Mouse (Mus musculus) lung, postnatal 14 days (tissue): ENCODE data around the gene Rps18.

Experiments
- DNase-seq: peaks from one replicate; pipeline ENCODE4 v3.0.0; 2021

The Rps18 gene

GRCm38 (mm10) chr17:33902491-33902890 lies 53.3 kb downstream of the Rps18 start:
- no peak for DNase-seq

- DNase-seq = no peak
Observed at GRCm38 (mm10) chr17:33902079-33902478, 53.7 kb downstream of the Rps18 start.
